21 mouse cellular contexts compared by ENCODE assay signal in the genomic region with DNA sequence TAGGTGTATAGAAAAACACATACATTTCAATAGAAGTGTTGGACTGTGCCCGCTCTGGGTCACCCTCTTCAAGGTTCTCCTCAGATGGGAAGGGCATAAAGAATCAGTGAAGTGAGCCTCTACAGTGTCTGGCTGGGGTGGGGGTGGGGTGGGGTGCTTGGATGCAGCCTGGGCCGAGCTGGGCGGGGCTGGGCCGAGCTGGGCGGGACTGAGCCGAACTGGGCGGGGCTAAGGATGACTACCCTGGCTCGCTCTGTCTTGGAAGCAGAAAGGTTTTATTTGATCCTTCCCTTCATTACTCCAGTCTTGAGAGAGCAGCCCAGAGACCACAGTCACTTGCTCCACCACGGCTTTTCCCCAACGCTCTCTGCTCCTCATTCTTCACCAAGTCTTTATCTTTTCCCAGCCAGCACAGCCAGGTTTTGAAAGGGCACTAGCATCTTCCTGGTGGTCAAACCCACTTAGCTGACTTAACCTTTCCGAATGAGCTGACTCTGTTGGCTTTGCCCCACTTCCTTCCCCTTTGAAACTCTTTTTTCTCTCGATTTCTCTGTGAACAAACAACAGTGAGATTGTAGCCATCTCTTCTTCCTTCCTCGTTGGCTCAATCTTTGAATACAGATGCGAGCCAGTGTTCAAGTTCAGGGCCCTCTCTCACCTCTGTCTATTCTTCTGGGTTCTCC. TPM values are rescaled to one million over a fixed set of nuclear protein-coding genes. Genes with fewer than 3 reads are reported as not detected.
DNase-seq lines count a peak whose midpoint lies in the region; ATAC-seq and TF ChIP-seq lines count a peak whose summit lies in the region.
"Had no signal": no experiment of that assay in that cellular context is flagged by ENCODE, and none has a peak within 500 bp of the region (broad histone marks: within the 10 kb centered on the region; RNA-seq: fewer than 3 reads in every experiment).

No protein-coding gene starts in this region.

- peak; percentile 59; the same call in 1 of the 2 replicates for TF ChIP-seq EP300 in CH12.LX (IDR thresholded peaks at IDR 0.05; ENCODE audit: low read length)

- no peak overlapping the region for H3K9ac ChIP-seq in kidney, embryonic 15.5 days
- 0 out of 2 replicates have a peak overlapping the region, but pooled peaks have one; percentile 21 for H3K9ac ChIP-seq in CH12.LX (ENCODE audit: insufficient read depth, low read depth)
- H3K9ac ChIP-seq: embryonic facial prominence, embryonic 13.5 days; heart, embryonic 12.5 days; hindbrain, embryonic 15.5 days; limb, embryonic 13.5 days had no signal

- H3K27ac ChIP-seq in kidney, embryonic 15.5 days = no peak overlapping the region
- peak overlapping the region; percentile 77 for H3K27ac ChIP-seq in CH12.LX (ENCODE audit: insufficient read depth, low read depth)
- H3K27ac ChIP-seq: embryonic facial prominence, embryonic 13.5 days; hindbrain, embryonic 15.5 days; limb, embryonic 13.5 days had no signal

- 53% methylated on average over 14 of the region's 14 CpGs for WGBS in kidney, embryonic 15.5 days

- dilution Hi-C loops in CH12.LX (cut with MboI; ENCODE audit: extremely low pct_ligation_motif_present, extremely low pct_unique_long_range_greater_than_20kb, low sequenced_read_pairs) = no loop called here

- in situ Hi-C loops in CH12.LX (cut with MboI; ENCODE audit: low pct_ligation_motif_present, low pct_unique_long_range_greater_than_20kb, low sequenced_read_pairs) = no loop called here

- no peak overlapping the region for H3K4me2 ChIP-seq in kidney, embryonic 15.5 days
- H3K4me2 ChIP-seq in CH12.LX (ENCODE audit: insufficient read depth, low read depth, poor library complexity, severe bottlenecking) = peak overlapping the region; percentile 74
- H3K4me2 ChIP-seq: embryonic facial prominence, embryonic 13.5 days; heart, embryonic 12.5 days; hindbrain, embryonic 15.5 days; limb, embryonic 13.5 days had no signal

- H3K4me1 ChIP-seq in kidney, embryonic 15.5 days = no peaks in the 10 kb centered on the region
- H3K4me1 ChIP-seq in CH12.LX (ENCODE audit: control insufficient read depth in 1 of 2, insufficient read depth in 2 of 2) = peaks cover 19 to 34% of the 10 kb centered on the region in 2 experiments
- H3K4me1 ChIP-seq: heart, embryonic 12.5 days; hindbrain, embryonic 15.5 days; limb, embryonic 13.5 days had no signal

- no peak for TF ChIP-seq RAD21 in CH12.LX (IDR thresholded peaks at IDR 0.05; ENCODE audit: low read depth, low read length)

- no peak overlapping the region for H3K4me3 ChIP-seq in kidney, embryonic 15.5 days (replicated peaks)
- H3K4me3 ChIP-seq in CH12.LX (replicated peaks in 1 of 3; ENCODE audit: low read depth in 2 of 3, low read length in 2 of 3, poor library complexity in 1 of 3) = no peak overlapping the region
- H3K4me3 ChIP-seq: embryonic facial prominence, embryonic 13.5 days; heart, embryonic 12.5 days; hindbrain, embryonic 15.5 days; limb, embryonic 13.5 days had no signal

- peak; percentile 19 for DNase-seq in kidney, postnatal 10 days
- DNase-seq in CH12.LX (ENCODE audit: extremely low read depth) = peak; percentile 61
- no peak for DNase-seq in layer of hippocampus, postnatal 36 days
- no peak for DNase-seq in testis, postnatal 10 days (ENCODE audit: low spot score)
- DNase-seq: adrenal gland, postnatal 10 days; cerebellum, adult 2 months; gastrocnemius, postnatal 25 days; kidney, postnatal 25 days; lung, adult 2 months; right cerebral cortex, adult 18-20 months; spleen, adult 18-20 months had no signal

- peak; percentile 46; the same call in 1 of the 2 replicates for TF ChIP-seq POLR2A in CH12.LX (IDR thresholded peaks at IDR 0.05; ENCODE audit: low read depth, low read length)

- no peak; the same call in 1 of the 2 replicates for ATAC-seq in kidney, embryonic 15.5 days (replicated peaks; ENCODE audit: low FRiP score)
- peak; percentile 79 for ATAC-seq in granulocyte monocyte progenitor cell, adult 5-6 weeks (replicated peaks; ENCODE audit: poor library complexity, severe bottlenecking)
- peak; percentile 67 for ATAC-seq in megakaryocyte, adult 5-6 weeks (ENCODE audit: poor library complexity, severe bottlenecking)
- ATAC-seq in activated CD4-positive, CD25-positive, alpha-beta regulatory T cell, adult 4 months = no peak
- ATAC-seq: intestine, postnatal 0 days; midbrain, embryonic 16.5 days had no signal

- H3K79me2 ChIP-seq in CH12.LX (replicated peaks; ENCODE audit: control insufficient read depth, extremely low read depth, insufficient read depth, poor library complexity, severe bottlenecking) = no peaks in the 10 kb centered on the region

- no peak for TF ChIP-seq CTCF in CH12.LX (conservative IDR thresholded peaks at IDR 0.05 in 1 of 2, IDR thresholded peaks at IDR 0.05 in 1 of 2; ENCODE audit: low read depth in 2 of 2, low read length in 2 of 2)

- H3K9me3 ChIP-seq in kidney, embryonic 15.5 days (replicated peaks) = no peaks in the 10 kb centered on the region
- H3K9me3 ChIP-seq in CH12.LX (replicated peaks; ENCODE audit: low read length) = no peaks in the 10 kb centered on the region
- H3K9me3 ChIP-seq: embryonic facial prominence, embryonic 13.5 days; heart, embryonic 12.5 days; hindbrain, embryonic 15.5 days; limb, embryonic 13.5 days had no signal

- no peaks in the 10 kb centered on the region for H3K36me3 ChIP-seq in kidney, embryonic 15.5 days
- H3K36me3 ChIP-seq in CH12.LX (replicated peaks in 1 of 2; ENCODE audit: control insufficient read depth in 1 of 2, insufficient read depth in 1 of 2, low read length in 1 of 2) = no peaks in the 10 kb centered on the region
- H3K36me3 ChIP-seq: embryonic facial prominence, embryonic 13.5 days; heart, embryonic 12.5 days; hindbrain, embryonic 15.5 days; limb, embryonic 13.5 days had no signal

- no peaks in the 10 kb centered on the region for H3K27me3 ChIP-seq in kidney, embryonic 15.5 days
- H3K27me3 ChIP-seq in CH12.LX (replicated peaks) = no peaks in the 10 kb centered on the region
- H3K27me3 ChIP-seq: embryonic facial prominence, embryonic 13.5 days; heart, embryonic 12.5 days; hindbrain, embryonic 15.5 days; limb, embryonic 13.5 days had no signal

TF ChIP-seq in CH12.LX, 34 proteins besides CTCF, POLR2A, EP300 and RAD21 (continues in another document):
- TF ChIP-seq ETS1 (conservative IDR thresholded peaks at IDR 0.05; ENCODE audit: low read depth, low read length) = peak; percentile 44; the same call in 1 of the 2 replicates
- no peak for TF ChIP-seq KAT2A (IDR thresholded peaks at IDR 0.05; ENCODE audit: insufficient replicate concordance, low read length)
- TF ChIP-seq PAX5 (IDR thresholded peaks at IDR 0.05; ENCODE audit: low read length) = no peak
- no peak for TF ChIP-seq ZKSCAN1 (IDR thresholded peaks at IDR 0.05; ENCODE audit: borderline replicate concordance, low read depth, low read length)
- no peak for TF ChIP-seq USF1 (IDR thresholded peaks at IDR 0.05; ENCODE audit: low read depth, low read length)
- no peak for TF ChIP-seq RCOR1 (conservative IDR thresholded peaks at IDR 0.05; ENCODE audit: low read depth, low read length)
- TF ChIP-seq USF2 (conservative IDR thresholded peaks at IDR 0.05; ENCODE audit: low read depth, low read length) = no peak
- TF ChIP-seq ZC3H11A (IDR thresholded peaks at IDR 0.05; ENCODE audit: low read depth, low read length) = no peak
- 0 out of 2 replicates have a peak, but pooled peaks have one; percentile 15 for TF ChIP-seq HCFC1 (IDR thresholded peaks at IDR 0.05; ENCODE audit: low read depth, low read length)
- peak; percentile 70; the same call in 1 of the 2 replicates for TF ChIP-seq JUND (conservative IDR thresholded peaks at IDR 0.05; ENCODE audit: low read depth, low read length)
- TF ChIP-seq CHD2 (IDR thresholded peaks at IDR 0.05; ENCODE audit: low read length) = peak; percentile 23
- peak; percentile 49; the same call in 1 of the 2 replicates for TF ChIP-seq MEF2A (IDR thresholded peaks at IDR 0.05; ENCODE audit: borderline replicate concordance, low read depth, low read length)
- peak; percentile 38; the same call in 1 of the 2 replicates for TF ChIP-seq NELFE (IDR thresholded peaks at IDR 0.05; ENCODE audit: low read depth, low read length)
- peak; percentile 66; the same call in 1 of the 2 replicates for TF ChIP-seq JUN (IDR thresholded peaks at IDR 0.05; ENCODE audit: insufficient read depth, low read depth, low read length)
- no peak for TF ChIP-seq UBTF (IDR thresholded peaks at IDR 0.05; ENCODE audit: low read depth, low read length)
- peak; percentile 21; the same call in 1 of the 2 replicates for TF ChIP-seq MYC (IDR thresholded peaks at IDR 0.05; ENCODE audit: low read depth, low read length)
- TF ChIP-seq SMC3 (IDR thresholded peaks at IDR 0.05; ENCODE audit: low read depth, low read length) = 0 out of 2 replicates have a peak, but pooled peaks have one; percentile 3
- TF ChIP-seq ZNF384 (IDR thresholded peaks at IDR 0.05; ENCODE audit: low read depth, low read length) = peak; percentile 65
- no peak for TF ChIP-seq CHD1 (IDR thresholded peaks at IDR 0.05; ENCODE audit: low read depth, low read length)
- no peak; the same call in 1 of the 2 replicates for TF ChIP-seq TCF12 (IDR thresholded peaks at IDR 0.05; ENCODE audit: low read depth, low read length)
- peak; percentile 26; the same call in 1 of the 2 replicates for TF ChIP-seq BHLHE40 (IDR thresholded peaks at IDR 0.05; ENCODE audit: low read depth, low read length)
- TF ChIP-seq MAFK (IDR thresholded peaks at IDR 0.05; ENCODE audit: insufficient replicate concordance, low read length) = peak; percentile 48; the same call in 1 of the 2 replicates
- TF ChIP-seq MAZ (IDR thresholded peaks at IDR 0.05; ENCODE audit: low read depth, low read length) = peak; percentile 78
- TF ChIP-seq SIN3A (IDR thresholded peaks at IDR 0.05; ENCODE audit: low read length) = no peak; the same call in 1 of the 2 replicates
- TF ChIP-seq TBP (conservative IDR thresholded peaks at IDR 0.05; ENCODE audit: low read depth, low read length) = 0 out of 2 replicates have a peak, but pooled peaks have one; percentile 54
- no peak for TF ChIP-seq POLR2AphosphoS2 (IDR thresholded peaks at IDR 0.05; ENCODE audit: low read depth, low read length)

RNA-seq across cellular contexts. Expression of a gene that starts 15.5 kb away (rescaled TPM):
- polyA plus RNA-seq in kidney, embryonic 15.5 days (2015; fragmentation: Nextera tagmentation; extraction: Ambion mirVana) = 2.3 and 2.5 TPM in 2 replicates
- total RNA-seq in CH12.LX (2012; rRNA removed) (2.4 and 2.7 TPM in 2 replicates), CH12.LX (2014; rRNA removed) (0.83 and 1.1 TPM in 2 replicates)
- 2.9 and 3.3 TPM in 2 replicates for polyA plus RNA-seq in CH12.LX (2012; ENCODE audit: insufficient read length, low read depth)
- total RNA-seq in granulocyte monocyte progenitor cell, adult 5-6 weeks (2014; fragmentation: Nextera tagmentation) = 1.0 and 1.5 TPM in 2 replicates
- 1.3 and 1.5 TPM in 2 replicates for total RNA-seq in granulocyte monocyte progenitor cell, adult 5-6 weeks (2017)
- 4.8 and 5.9 TPM in 2 replicates for total RNA-seq in megakaryocyte, adult 5-6 weeks (2015)
- 3.5 and 5.9 TPM in 2 replicates for total RNA-seq in megakaryocyte, adult 5-6 weeks (2017)
- 1 to 10 TPM; 1.6 to 2.7 TPM for polyA plus RNA-seq in activated CD4-positive, CD25-positive, alpha-beta regulatory T cell, adult 4 months (2017; shearing (Covaris generic))
- 100 to 1,000 TPM in 1 of 2 experiments, 10 to 100 TPM in 1; 98.9 to 121 TPM for total RNA-seq in layer of hippocampus, postnatal 36 days (2021)

Comparison
In these comparisons a context has a peak if more than half of its experiments do, and no peak if none do; other contexts are left out.
1. DNase-seq: peak in kidney, postnatal 10 days (single experiment) and CH12.LX (single experiment); none in layer of hippocampus, postnatal 36 days (0 of 2) and testis, postnatal 10 days (single experiment).
2. ATAC-seq: peak in granulocyte monocyte progenitor cell, adult 5-6 weeks (single experiment) and megakaryocyte, adult 5-6 weeks (single experiment); none in kidney, embryonic 15.5 days (single experiment) and activated CD4-positive, CD25-positive, alpha-beta regulatory T cell, adult 4 months (single experiment).
3. RNA of a gene that starts 15.5 kb away (total RNA-seq): 98.9 to 121 TPM in layer of hippocampus, postnatal 36 days; 3.5 to 5.9 TPM in megakaryocyte, adult 5-6 weeks, 0.83 to 2.7 TPM in CH12.LX and 1.0 to 1.5 TPM in granulocyte monocyte progenitor cell, adult 5-6 weeks; every median in the first group is over 10 times any median in the second.